Mouse (Mus musculus): ENCODE results near the gene Esrrg.

GRCm38 (mm10) chr1:187607065-187608047 lies 1.2 kb upstream of the Esrrg start:
- TF ChIP-seq CTCF (conservative IDR thresholded peaks at IDR 0.05; ENCODE audit: low read length) (no peak), NANOG (IDR thresholded peaks at IDR 0.05; ENCODE audit: borderline replicate concordance, low read length) (no peak), POU5F1 (IDR thresholded peaks at IDR 0.05; ENCODE audit: borderline replicate concordance, low read length) (no peak)

All from E14TG2a.4 (cell line).